Mouse (Mus musculus): Measurements from ENCODE around the gene Osbpl5.

DNA sequence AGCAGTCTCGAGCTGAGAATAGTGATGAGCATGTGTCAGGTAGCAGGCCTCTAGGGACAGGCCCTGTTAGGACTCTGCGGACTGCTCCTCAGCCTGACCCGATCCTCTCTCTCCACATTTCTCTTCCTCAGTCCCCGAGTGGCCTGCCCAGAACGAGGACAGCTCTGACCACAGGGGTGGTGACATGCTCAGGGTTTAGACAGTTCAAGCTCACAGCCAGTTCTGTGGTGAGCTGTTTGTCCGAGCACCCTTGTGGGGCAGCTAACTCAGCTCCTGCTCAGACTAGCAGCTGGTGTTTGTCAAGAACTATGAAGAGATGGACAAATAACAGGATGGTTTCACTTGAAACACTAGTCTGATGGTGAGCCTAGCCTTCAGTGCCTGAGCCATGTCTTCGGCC lies 45.4 kb downstream of the Osbpl5 start:
- TF ChIP-seq POLR2A (IDR thresholded peaks at IDR 0.05; ENCODE audit: insufficient read depth, low read length): no peak
- TF ChIP-seq CTCF (IDR thresholded peaks at IDR 0.05; ENCODE audit: low read depth, low read length): no peak
